8 mouse cellular contexts compared by ENCODE assay signal in genomic region chr8:106059613-106060371, GRCm38 (mm10). TPM values are rescaled to one million over a fixed set of nuclear protein-coding genes. Genes with fewer than 3 reads are reported as not detected.
DNase-seq lines count a peak whose midpoint lies in the region; ATAC-seq lines count a peak whose summit lies in the region.

No protein-coding gene starts in this region.

- H3K4me3 ChIP-seq in forebrain, embryonic 12.5 days (replicated peaks), result peak overlapping the region; percentile 74
- H3K4me3 ChIP-seq in hindbrain, embryonic 14.5 days (replicated peaks; ENCODE audit: low read length), result peak overlapping the region; percentile 78
- peak overlapping the region; percentile 77 for H3K4me3 ChIP-seq in lung, embryonic 15.5 days

- H3K4me1 ChIP-seq in forebrain, embryonic 12.5 days, result peaks cover 30% of the 10 kb centered on the region
- peaks cover 28% of the 10 kb centered on the region for H3K4me1 ChIP-seq in hindbrain, embryonic 14.5 days (replicated peaks; ENCODE audit: control insufficient read depth, insufficient read depth, low read length)
- H3K4me1 ChIP-seq in lung, embryonic 15.5 days, result peaks cover 26% of the 10 kb centered on the region

- H3K9ac ChIP-seq in forebrain, embryonic 12.5 days, result peak overlapping the region; percentile 85
- peak overlapping the region; percentile 81 for H3K9ac ChIP-seq in hindbrain, embryonic 14.5 days
- peak overlapping the region; percentile 86 for H3K9ac ChIP-seq in lung, embryonic 15.5 days

- H3K36me3 ChIP-seq in forebrain, embryonic 12.5 days (replicated peaks), result no peaks in the 10 kb centered on the region
- no peaks in the 10 kb centered on the region for H3K36me3 ChIP-seq in hindbrain, embryonic 14.5 days (replicated peaks; ENCODE audit: control insufficient read depth, insufficient read depth)
- H3K36me3 ChIP-seq in lung, embryonic 15.5 days, result no peaks in the 10 kb centered on the region

- peak; percentile 85 for ATAC-seq in forebrain, embryonic 12.5 days (ENCODE audit: low FRiP score)
- peak; percentile 78 for ATAC-seq in hindbrain, embryonic 14.5 days (ENCODE audit: low FRiP score)
- peak; percentile 81 for ATAC-seq in lung, embryonic 15.5 days (ENCODE audit: borderline replicate concordance, extremely low read depth, low FRiP score, low TSS enrichment)
- 0 out of 2 replicates have a peak, but pooled peaks have one; percentile 2 for ATAC-seq in neutrophil, adult 5-6 weeks (ENCODE audit: extremely low read depth, insufficient number of reproducible peaks, low FRiP score, poor library complexity, severe bottlenecking)
- ATAC-seq in inflammation-experienced regulatory T-cells, adult 6 months, result no peak

- peak overlapping the region; percentile 68 for H3K4me2 ChIP-seq in forebrain, embryonic 12.5 days
- H3K4me2 ChIP-seq in hindbrain, embryonic 14.5 days (replicated peaks), result peak overlapping the region; percentile 78
- H3K4me2 ChIP-seq in lung, embryonic 15.5 days, result peak overlapping the region; percentile 56

- no peaks in the 10 kb centered on the region for H3K9me3 ChIP-seq in forebrain, embryonic 12.5 days
- H3K9me3 ChIP-seq in hindbrain, embryonic 14.5 days (ENCODE audit: control insufficient read depth, low read length), result no peaks in the 10 kb centered on the region
- H3K9me3 ChIP-seq in lung, embryonic 15.5 days, result no peaks in the 10 kb centered on the region

- no peaks in the 10 kb centered on the region for H3K27me3 ChIP-seq in forebrain, embryonic 12.5 days
- H3K27me3 ChIP-seq in hindbrain, embryonic 14.5 days (ENCODE audit: control insufficient read depth, insufficient read depth, low read length), result no peaks in the 10 kb centered on the region
- H3K27me3 ChIP-seq in lung, embryonic 15.5 days, result no peaks in the 10 kb centered on the region

- peak overlapping the region; percentile 92 for H3K27ac ChIP-seq in forebrain, embryonic 12.5 days
- peak overlapping the region; percentile 89 for H3K27ac ChIP-seq in hindbrain, embryonic 14.5 days
- peak overlapping the region; percentile 95 for H3K27ac ChIP-seq in lung, embryonic 15.5 days

- under 1% methylated on average over 80 of the region's 83 CpGs for WGBS in forebrain, embryonic 12.5 days
- under 1% methylated on average over 73 of the region's 83 CpGs for WGBS in hindbrain, embryonic 14.5 days
- WGBS in lung, embryonic 15.5 days, result under 1% methylated on average over 76 of the region's 83 CpGs

- peak; percentile 77 for DNase-seq in ovary, postnatal 10 days (ENCODE audit: low spot score)
- DNase-seq in ovary, postnatal 14 days (ENCODE audit: low spot score), result no peak
- peak; percentile 77 for DNase-seq in adrenal gland, postnatal 14 days
- DNase-seq in hindbrain, embryonic 14.5 days (ENCODE audit: low spot score), result no peak

RNA-seq across cellular contexts. Expression of gene Nfatc3, which starts 1.2 kb away (rescaled TPM):
- 47.3 and 47.6 TPM in 2 replicates for total RNA-seq in adrenal gland, postnatal 14 days (2021)
- 4.9 and 6.6 TPM in 2 replicates for polyA plus RNA-seq in forebrain, embryonic 12.5 days (2016; fragmentation: Nextera tagmentation; extraction: Ambion mirVana)
- polyA plus RNA-seq in hindbrain, embryonic 14.5 days (2014; fragmentation: Nextera tagmentation; extraction: Ambion mirVana), result 2.5 and 2.6 TPM in 2 replicates
- polyA plus RNA-seq in lung, embryonic 15.5 days (2015; fragmentation: Nextera tagmentation; extraction: Ambion mirVana), result 6.6 and 8.2 TPM in 2 replicates
- total RNA-seq in neutrophil, adult 5-6 weeks (2017), result 104 and 107 TPM in 2 replicates
- polyA plus RNA-seq in inflammation-experienced regulatory T-cells, adult 6 months (2017; shearing (Covaris generic)), result 10 to 100 TPM; 35.1 to 41.7 (median 37.1) TPM

RNA-seq across cellular contexts. Expression of gene Ddx28, which starts 48.1 kb away (rescaled TPM):
- total RNA-seq in adrenal gland, postnatal 14 days (2021), result 14.2 and 14.5 TPM in 2 replicates
- polyA plus RNA-seq in forebrain, embryonic 12.5 days (2016; fragmentation: Nextera tagmentation; extraction: Ambion mirVana), result 19.5 and 20.1 TPM in 2 replicates
- 20.3 and 22.1 TPM in 2 replicates for polyA plus RNA-seq in hindbrain, embryonic 14.5 days (2014; fragmentation: Nextera tagmentation; extraction: Ambion mirVana)
- 16.6 and 17.3 TPM in 2 replicates for polyA plus RNA-seq in lung, embryonic 15.5 days (2015; fragmentation: Nextera tagmentation; extraction: Ambion mirVana)
- 7.2 and 7.7 TPM in 2 replicates for total RNA-seq in neutrophil, adult 5-6 weeks (2017)
- 10 to 100 TPM in 2 of 3 experiments, 1 to 10 TPM in 1; 9.3 to 15.6 (median 12.3) TPM for polyA plus RNA-seq in inflammation-experienced regulatory T-cells, adult 6 months (2017; shearing (Covaris generic))

RNA-seq across cellular contexts. Expression of gene Dpep2nb, which starts 54.0 kb away (rescaled TPM):
- not detected in 2 replicates for total RNA-seq in adrenal gland, postnatal 14 days (2021)
- polyA plus RNA-seq in forebrain, embryonic 12.5 days (2016; fragmentation: Nextera tagmentation; extraction: Ambion mirVana), result not detected in 2 replicates
- polyA plus RNA-seq in hindbrain, embryonic 14.5 days (2014; fragmentation: Nextera tagmentation; extraction: Ambion mirVana), result not detected in 2 replicates
- 0.24 TPM in 1 of 2 replicates, not detected in the other for polyA plus RNA-seq in lung, embryonic 15.5 days (2015; fragmentation: Nextera tagmentation; extraction: Ambion mirVana)
- total RNA-seq in neutrophil, adult 5-6 weeks (2017), result not detected in 2 replicates
- not detected for polyA plus RNA-seq in inflammation-experienced regulatory T-cells, adult 6 months (2017; shearing (Covaris generic))

Comparison
In these comparisons a context has a peak if more than half of its experiments do, and no peak if none do; other contexts are left out.
1. DNase-seq: peak in ovary, postnatal 10 days (single experiment) and adrenal gland, postnatal 14 days (single experiment); none in ovary, postnatal 14 days (single experiment) and hindbrain, embryonic 14.5 days (single experiment).
2. Peak in every context shown above with its lines, with median percentiles within 50 percentile points of each other: H3K27ac ChIP-seq, H3K4me2 ChIP-seq, H3K4me3 ChIP-seq and H3K9ac ChIP-seq.